Mouse (Mus musculus) intestine, postnatal 0 days (tissue): ENCODE results near the gene Map1a. TPM values are rescaled to one million over a fixed set of nuclear protein-coding genes. Genes with fewer than 3 reads are reported as not detected.

ENCODE experiments used
- ATAC-seq: fragments of 200-750 bp; cut with Nextera tagmentation; 2 replicates; pipeline ENCODE4 v1.8.0; 2017; ENCODE audit warnings: mild to moderate bottlenecking, moderate TSS enrichment, moderate library complexity
- H3K27ac ChIP-seq: fragments of 300-500 bp; sonication (generic); 2 replicates; pipeline ENCODE4 v1.5.1; 2014; ENCODE audit warnings: mild to moderate bottlenecking, low read depth, low read length, moderate library complexity
- H3K27me3 ChIP-seq: fragments of 300-500 bp; sonication (generic); replicated peaks from 2 replicates; pipeline ENCODE4 v1.6.1; 2014; ENCODE audit warnings: low read length, mixed read lengths; ENCODE audit not compliant: control insufficient read depth, insufficient read depth
- H3K36me3 ChIP-seq: fragments of 300-500 bp; sonication (generic); 2 replicates; pipeline ENCODE4 v1.6.1; 2014; ENCODE audit warnings: mild to moderate bottlenecking, moderate library complexity; ENCODE audit not compliant: control insufficient read depth, insufficient read depth
- H3K4me1 ChIP-seq: fragments of 300-500 bp; sonication (generic); replicated peaks from 2 replicates; pipeline ENCODE4 v1.6.1; 2014; ENCODE audit warnings: antibody characterized with exemption, low read length, mixed read lengths; ENCODE audit not compliant: control insufficient read depth, insufficient read depth
- H3K4me2 ChIP-seq: fragments of 300-500 bp; sonication (generic); replicated peaks from 2 replicates; pipeline ENCODE4 v1.6.1; 2014; ENCODE audit warnings: low read depth, mild to moderate bottlenecking, moderate library complexity
- H3K4me3 ChIP-seq: fragments of 300-500 bp; sonication (generic); 2 replicates; pipeline ENCODE4 v1.5.1; 2014; ENCODE audit warnings: low read depth, low read length
- H3K9ac ChIP-seq: fragments of 300-500 bp; sonication (generic); 2 replicates; pipeline ENCODE4 v1.6.1; 2014; ENCODE audit warnings: mild to moderate bottlenecking, low read depth, low read length
- H3K9me3 ChIP-seq: fragments of 300-500 bp; sonication (generic); 2 replicates; pipeline ENCODE4 v1.6.1; 2016; ENCODE audit warnings: mixed run types; ENCODE audit not compliant: control insufficient read depth
- CTCF ChIP-seq: sonication (generic); IDR thresholded peaks from 2 replicates; pipeline ENCODE4 v1.5.1; 2016; ENCODE audit warnings: low read depth, mild to moderate bottlenecking, control low read depth, antibody characterized with exemption, moderate library complexity
- WGBS: fragments of 180-500 bp; shearing (Covaris S2); extraction: QIAGEN DNeasy Blood & Tissue Kit; methylation state at CpG from one replicate; pipeline ENCODE4 v1.1.7; 2014; 5-methylcytosine and 5-hydroxymethylcytosine counted together
- polyA plus RNA-seq: library from polyadenylated mRNA; unstranded; fragments of >200 nt; fragmentation: Nextera tagmentation; extraction: Ambion mirVana; gene quantifications from 2 replicates; pipeline ENCODE4 v1.2.1, GENCODE M21; 2015

Map1a gene
- polyA plus RNA-seq, 1 experiment from 2014 or later = 1.3 TPM

- no peaks in the 10 kb centered on the region for H3K9me3 ChIP-seq
- peak; percentile 98 for ATAC-seq
- peak within 1 kb of the TSS; percentile 99 for H3K4me3 ChIP-seq
- no peaks in the 10 kb centered on the region for H3K27me3 ChIP-seq
- under 1% methylated on average over 37 of the region's 37 CpGs for WGBS
- peaks cover 2% of the 10 kb centered on the region; the same call in 1 of the 2 replicates for H3K36me3 ChIP-seq
- TF ChIP-seq CTCF = peak; percentile 33; the same call in 1 of the 2 replicates
- peak within 1 kb of the TSS; percentile 68 for H3K4me2 ChIP-seq
- H3K9ac ChIP-seq = peak within 1 kb of the TSS; percentile 71
- peak within 1 kb of the TSS; percentile 15; the same call in 1 of the 2 replicates for H3K27ac ChIP-seq
- 0 out of 2 replicates have a peak, but pooled peaks cover 6% of the 10 kb centered on the region for H3K4me1 ChIP-seq
Measured at GRCm38 (mm10) chr2:121271236-121271927, 18.0 kb upstream of the Map1a start, which contains the start of gene Trp53bp1. Trp53bp1 (minus strand) TSS chr2:121271407.

DNA sequence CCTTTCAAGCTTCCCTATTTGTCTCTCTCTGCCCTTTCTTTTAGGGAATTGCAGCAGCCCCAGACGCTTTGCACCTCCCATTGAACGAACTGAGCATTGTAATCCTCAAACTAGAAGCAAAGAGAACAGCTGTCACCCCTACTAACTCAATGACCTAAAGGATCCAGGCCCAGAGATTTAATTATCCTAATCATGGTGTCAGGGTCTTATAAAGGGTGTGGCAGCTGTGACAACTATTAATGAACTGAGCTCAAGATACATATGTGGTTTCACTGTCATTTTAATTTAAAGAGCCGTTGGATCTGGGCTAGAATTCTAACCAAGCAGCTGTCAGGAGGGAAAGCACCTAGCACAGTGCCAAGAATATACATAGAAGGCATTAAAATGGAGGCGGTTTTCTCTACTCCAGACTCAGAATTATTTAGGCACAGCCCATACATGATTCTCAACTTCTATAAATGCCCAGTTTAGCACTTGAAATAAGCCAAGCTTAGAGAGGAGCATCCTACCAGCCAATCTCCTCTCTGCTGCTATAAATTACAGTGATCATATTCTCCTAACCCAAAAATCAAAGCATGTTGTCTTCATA lies 17.4 kb upstream of the Map1a start:
- Histone ChIP-seq H3K27ac (no peak overlapping the region), H3K4me2 (peak overlapping the region; percentile 68), H3K36me3 (peaks cover 2% of the 10 kb centered on the region; the same call in 1 of the 2 replicates), H3K9me3 (no peaks in the 10 kb centered on the region), H3K4me1 (0 out of 2 replicates have a peak, but pooled peaks cover 6% of the 10 kb centered on the region), H3K4me3 (peak overlapping the region; percentile 99), H3K9ac (peak overlapping the region; percentile 23; the same call in 1 of the 2 replicates), H3K27me3 (no peaks in the 10 kb centered on the region)
- no peak for TF ChIP-seq CTCF
- WGBS = 26% methylated on average over 4 of the region's 4 CpGs
- no peak for ATAC-seq

- no peak overlapping the region for H3K9ac ChIP-seq
- H3K36me3 ChIP-seq = no peaks in the 10 kb centered on the region
- no peak overlapping the region for H3K4me3 ChIP-seq
- H3K27ac ChIP-seq = no peak overlapping the region
- H3K27me3 ChIP-seq = peaks cover 23% of the 10 kb centered on the region
- no peak for ATAC-seq
- 81% methylated on average over 2 of the region's 2 CpGs for WGBS
- no peak overlapping the region for H3K4me2 ChIP-seq
- H3K4me1 ChIP-seq = peaks cover 4% of the 10 kb centered on the region; the same call in 1 of the 2 replicates
- TF ChIP-seq CTCF = no peak
- no peaks in the 10 kb centered on the region for H3K9me3 ChIP-seq
Measured at GRCm38 (mm10) chr2:121287850-121288249, 1.6 kb upstream of the Map1a start.

- 4% methylated on average over 36 of the region's 36 CpGs for WGBS
- TF ChIP-seq CTCF = peak; percentile 36
- H3K4me3 ChIP-seq = peak overlapping the region; percentile 44
- H3K27ac ChIP-seq = no peak overlapping the region
- H3K9me3 ChIP-seq = no peaks in the 10 kb centered on the region
- peak overlapping the region; percentile 74 for H3K4me2 ChIP-seq
- peaks cover 27% of the 10 kb centered on the region for H3K27me3 ChIP-seq
- no peak overlapping the region for H3K9ac ChIP-seq
- H3K36me3 ChIP-seq = no peaks in the 10 kb centered on the region
- peaks cover 8% of the 10 kb centered on the region; the same call in 1 of the 2 replicates for H3K4me1 ChIP-seq
- ATAC-seq = 0 out of 2 replicates have a peak, but pooled peaks have one; percentile 7
Measured at GRCm38 (mm10) chr2:121289730-121290540, 535 bp downstream of the Map1a start.

GRCm38 (mm10) chr2:121292316-121293013 lies 3.1 kb downstream of the Map1a start:
- H3K4me2 ChIP-seq = no peak overlapping the region
- H3K27ac ChIP-seq = no peak overlapping the region
- no peaks in the 10 kb centered on the region for H3K36me3 ChIP-seq
- no peak overlapping the region for H3K4me3 ChIP-seq
- peaks cover 46% of the 10 kb centered on the region for H3K27me3 ChIP-seq
- no peaks in the 10 kb centered on the region for H3K9me3 ChIP-seq
- no peak for ATAC-seq
- peaks cover 8% of the 10 kb centered on the region; the same call in 1 of the 2 replicates for H3K4me1 ChIP-seq
- peak; percentile 27; the same call in 1 of the 2 replicates for TF ChIP-seq CTCF
- WGBS = 73% methylated on average over 5 of the region's 5 CpGs
- no peak overlapping the region for H3K9ac ChIP-seq
